Mouse (Mus musculus) spleen, adult 18-20 months (tissue): ENCODE data around the gene Upb1.
"Not testable (repeated sequence)": the region's sequence is repeated elsewhere in the genome, so short reads cannot be mapped to it uniquely, and the experiment has no call there.

Source experiments
- DNase-seq, 2 experiments: peaks; one replicate each; pipeline ENCODE4 v3.0.0; 2022; ENCODE audit warnings: mixed read lengths in 2 of 2

The Upb1 gene

DNA sequence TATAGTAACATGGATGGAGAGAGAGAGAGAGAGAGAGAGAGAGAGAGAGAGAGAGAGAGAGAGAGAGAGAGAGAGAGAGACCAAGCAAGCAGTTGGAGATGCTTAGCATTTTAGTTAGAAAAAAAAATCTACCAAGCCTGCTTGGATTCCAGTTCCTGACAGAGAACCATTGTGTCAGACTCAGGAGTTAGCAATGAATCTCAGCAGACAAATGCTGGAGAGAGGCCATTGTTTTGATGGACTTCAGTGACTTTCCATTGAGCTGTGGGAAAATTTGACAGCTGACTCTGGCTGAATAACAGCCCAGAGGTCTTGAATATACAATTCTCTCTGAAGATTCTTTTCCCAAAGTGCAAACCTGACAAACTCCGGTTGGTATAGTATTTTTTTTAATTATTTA lies 56.9 kb downstream of the Upb1 start:
- no peak for DNase-seq

DNA sequence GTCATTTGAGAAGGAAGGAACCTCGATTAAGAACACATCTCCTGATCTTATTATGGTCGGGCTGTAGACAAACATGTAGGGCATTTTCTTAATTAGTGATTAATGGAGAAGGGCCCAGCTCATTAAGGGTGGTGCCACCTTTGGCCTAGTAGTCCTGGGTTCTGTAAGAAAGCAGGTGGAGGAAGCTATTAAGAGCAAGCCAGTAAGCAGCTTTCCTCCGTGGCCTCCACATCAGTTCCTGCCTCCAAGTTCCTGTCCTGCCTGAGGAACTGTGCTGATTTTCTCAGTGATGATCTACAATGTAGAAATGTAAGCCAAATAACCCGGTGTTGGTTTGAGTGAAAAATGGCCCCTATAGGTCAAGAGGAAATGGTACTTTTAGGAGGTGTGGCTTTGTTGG lies 57.4 kb downstream of the Upb1 start:
- no peak for DNase-seq

DNA sequence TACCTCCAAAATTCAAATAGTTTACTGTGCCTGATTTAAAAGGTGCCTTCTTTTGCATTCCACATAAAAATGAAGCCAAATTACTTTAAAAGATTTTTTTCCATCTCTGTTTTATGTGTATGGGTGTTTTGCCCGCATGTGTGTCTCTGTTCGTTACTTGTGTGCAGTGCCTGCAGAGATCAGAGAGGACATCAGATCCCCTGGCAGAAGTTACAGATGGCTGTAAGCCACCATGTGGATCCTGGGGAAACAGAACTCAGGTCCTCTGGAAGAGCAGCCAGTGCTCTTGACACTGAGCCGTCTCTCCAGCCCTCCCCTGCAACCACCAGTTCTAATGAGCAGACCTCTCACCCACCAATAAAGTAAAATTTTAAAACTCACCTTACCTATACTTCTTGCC lies 61.8 kb downstream of the Upb1 start:
- no peak for DNase-seq

DNA sequence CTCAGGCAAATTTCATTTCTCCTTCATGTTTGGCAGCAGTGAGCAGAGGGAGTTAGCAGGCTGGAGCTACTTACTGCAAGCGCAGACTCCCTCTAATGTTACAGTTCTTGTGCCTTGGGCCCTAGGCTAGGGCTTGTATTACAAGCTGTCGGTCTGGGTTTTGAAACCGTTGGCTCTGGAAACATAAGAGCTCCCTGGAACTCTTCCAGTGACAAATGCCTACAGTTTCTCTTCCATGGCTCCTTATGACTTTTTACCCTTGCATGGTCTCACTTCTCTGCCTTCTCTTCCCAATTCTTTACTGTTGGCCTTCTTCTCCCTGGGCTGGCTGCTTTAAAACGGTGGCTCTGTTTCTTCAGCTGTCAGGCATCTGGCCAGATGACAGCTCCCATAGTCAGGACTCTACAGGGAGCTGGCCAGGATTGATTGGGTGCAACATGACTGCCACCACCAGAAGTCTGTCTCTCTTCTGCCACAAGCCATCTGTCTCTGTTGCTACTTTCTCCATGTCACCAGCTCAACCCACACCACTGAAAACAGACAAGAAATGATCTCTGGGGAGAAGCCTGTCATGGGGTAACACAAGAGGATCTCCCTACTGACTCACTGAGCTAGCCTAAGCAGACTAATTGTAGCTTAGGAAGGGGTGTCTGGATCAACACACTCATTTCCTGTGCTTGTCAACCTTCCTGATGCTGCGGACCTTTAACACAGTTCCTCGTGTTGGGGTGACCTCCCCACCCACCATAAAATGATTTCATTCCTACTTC lies 65.1 kb downstream of the Upb1 start:
- DNase-seq = no peak

DNA sequence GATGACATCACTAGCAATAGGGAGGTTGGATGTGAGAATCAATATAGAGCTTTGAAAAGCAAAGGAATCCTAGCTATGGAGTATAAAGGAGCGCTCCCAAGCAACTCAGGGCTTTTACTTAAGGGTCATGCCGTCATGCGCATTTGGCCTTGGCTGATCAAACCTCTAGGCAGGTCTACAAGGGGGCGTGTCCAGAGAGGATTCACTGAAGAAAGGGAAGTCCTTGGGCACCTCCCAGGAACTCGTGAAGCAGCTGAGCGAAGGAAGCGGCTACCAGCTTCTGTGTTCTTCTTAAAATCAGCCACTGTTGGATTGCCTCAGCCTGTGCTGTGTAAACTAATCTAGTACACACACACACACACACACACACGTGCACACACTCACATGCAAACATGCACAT lies 72.5 kb downstream of the Upb1 start:
- DNase-seq = peak in 1 of 2 experiments; percentile 19

DNA sequence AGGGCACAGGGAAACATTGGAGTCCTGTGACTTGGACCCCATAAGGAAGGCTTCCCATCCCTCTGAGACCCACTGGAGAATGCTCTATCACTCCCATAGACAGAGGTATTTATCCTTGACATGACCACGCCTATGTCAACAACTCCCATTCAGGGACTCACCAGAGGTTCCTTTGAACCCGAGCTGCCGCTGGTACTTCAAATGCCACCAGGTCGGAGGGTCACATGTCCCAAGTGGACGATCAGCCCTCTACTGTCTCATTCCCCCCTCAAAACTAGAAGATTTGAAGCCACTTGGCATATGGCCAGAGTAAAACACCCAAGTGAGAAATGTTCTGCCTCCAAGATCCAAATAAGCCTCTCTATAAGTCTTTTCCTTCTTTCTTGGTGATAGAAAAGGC lies 73.7 kb downstream of the Upb1 start:
- no peak for DNase-seq

DNA sequence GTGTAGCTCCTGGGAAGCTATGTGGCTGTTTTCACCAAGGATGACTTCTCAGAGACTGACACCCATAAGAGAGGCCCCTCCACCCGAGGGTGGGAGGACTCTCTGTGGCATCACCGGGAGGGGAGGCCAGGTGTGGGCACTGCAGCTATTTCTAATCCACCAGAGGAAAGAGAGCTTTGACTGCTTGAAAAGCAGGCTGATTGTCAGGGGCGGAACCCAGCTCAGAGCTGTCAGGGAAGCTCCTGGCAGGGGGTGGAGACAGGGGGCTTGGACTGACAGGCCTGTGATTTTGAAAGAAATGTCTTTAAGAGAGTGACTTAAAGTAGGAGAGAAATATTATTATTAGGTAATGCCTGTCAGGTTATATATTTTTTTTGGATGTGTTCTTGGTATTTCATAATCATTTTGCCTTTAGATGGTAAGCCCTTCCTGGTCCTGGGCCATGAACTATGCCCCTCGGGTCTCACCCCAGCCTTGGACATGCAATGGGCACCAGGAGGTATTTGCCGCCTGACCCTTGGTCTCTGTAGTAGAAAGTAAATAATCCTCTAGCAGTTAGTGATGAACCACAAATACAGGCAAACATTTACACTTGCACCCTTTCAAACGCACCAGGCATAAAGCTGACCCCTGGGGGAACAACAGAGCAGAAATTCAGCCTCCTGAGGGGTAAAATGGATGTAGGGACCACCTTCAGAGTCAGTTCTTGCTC lies 74.4 kb downstream of the Upb1 start:
- DNase-seq = not testable (repeated sequence)

DNA sequence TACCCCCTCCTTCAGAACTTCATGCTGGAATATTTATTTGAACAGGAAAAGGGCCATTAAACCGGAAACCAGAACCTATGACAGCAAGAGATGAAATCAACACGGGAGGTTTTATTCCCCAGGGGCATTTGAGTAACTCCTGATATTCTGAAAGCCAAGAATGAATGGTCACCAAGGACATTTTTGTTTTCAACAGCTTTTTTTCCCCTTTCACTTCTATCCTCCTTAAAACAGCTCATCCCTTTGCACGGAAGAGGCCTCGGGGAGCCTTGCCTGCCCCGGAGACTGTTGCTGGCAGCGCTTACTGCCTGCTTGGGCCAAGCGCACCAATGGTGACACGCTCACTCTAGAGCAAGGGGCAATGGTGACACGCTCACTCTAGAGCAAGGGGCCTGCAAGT lies 76.1 kb downstream of the Upb1 start:
- DNase-seq = no peak

DNA sequence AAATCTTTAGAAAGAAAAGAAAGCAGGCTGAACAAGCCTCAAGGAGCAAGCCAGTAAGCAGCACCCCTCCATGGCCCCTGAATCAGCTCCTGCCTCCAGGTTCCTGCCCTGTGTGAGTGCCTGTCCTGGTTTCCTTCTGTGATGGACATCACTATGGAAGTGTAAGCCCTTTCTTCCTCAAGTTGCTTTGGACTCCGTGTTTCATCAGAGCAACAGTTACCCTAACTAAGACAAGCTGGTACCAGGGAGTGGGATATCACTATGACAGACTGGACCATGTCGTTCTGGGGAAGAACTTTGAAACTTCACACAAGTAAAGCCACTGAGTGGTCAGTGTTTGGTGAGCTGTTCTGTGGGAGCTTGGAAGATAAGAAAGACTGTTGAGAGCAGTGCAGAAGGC lies 79.0 kb downstream of the Upb1 start:
- DNase-seq = no peak

DNA sequence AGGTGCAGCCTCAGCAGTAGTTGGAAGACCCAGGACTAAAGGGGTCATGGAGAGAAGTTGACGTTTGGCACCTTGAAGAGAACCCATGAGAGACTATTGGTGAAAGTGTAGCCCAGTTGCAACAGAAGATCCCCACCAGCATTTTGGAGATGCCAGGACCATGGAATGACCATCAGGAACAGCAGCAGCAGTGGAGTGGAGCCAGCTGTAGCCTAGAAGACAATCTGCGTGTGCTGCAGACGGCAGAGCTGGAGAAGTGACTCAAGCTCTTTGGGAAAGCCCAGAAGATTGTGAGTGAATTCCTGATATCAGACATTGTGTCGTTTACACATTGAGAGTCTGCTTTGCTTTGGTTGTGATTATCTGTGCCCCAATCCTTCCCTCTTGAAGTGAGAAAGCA lies 80.8 kb downstream of the Upb1 start:
- DNase-seq = no peak

DNA sequence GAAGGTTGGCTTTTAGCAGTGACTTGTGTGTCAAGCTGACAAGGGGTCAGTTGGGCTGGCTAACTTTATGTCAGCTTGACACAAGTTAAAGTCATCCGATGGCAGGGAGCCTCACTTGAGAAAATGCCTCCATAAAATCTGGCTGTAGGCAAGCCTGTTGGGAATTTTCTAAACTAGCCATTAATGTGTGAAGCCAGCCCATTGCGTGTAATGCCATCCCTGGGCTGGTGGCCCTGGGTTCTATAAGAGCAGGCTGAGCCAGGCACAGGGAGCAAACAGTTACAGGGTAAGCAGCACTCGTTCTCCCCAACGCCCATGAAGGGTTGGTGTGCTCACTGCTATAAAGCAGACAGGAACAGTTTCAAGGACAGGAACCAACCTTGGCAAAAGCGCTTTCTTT lies 81.4 kb downstream of the Upb1 start:
- DNase-seq = no peak

DNA sequence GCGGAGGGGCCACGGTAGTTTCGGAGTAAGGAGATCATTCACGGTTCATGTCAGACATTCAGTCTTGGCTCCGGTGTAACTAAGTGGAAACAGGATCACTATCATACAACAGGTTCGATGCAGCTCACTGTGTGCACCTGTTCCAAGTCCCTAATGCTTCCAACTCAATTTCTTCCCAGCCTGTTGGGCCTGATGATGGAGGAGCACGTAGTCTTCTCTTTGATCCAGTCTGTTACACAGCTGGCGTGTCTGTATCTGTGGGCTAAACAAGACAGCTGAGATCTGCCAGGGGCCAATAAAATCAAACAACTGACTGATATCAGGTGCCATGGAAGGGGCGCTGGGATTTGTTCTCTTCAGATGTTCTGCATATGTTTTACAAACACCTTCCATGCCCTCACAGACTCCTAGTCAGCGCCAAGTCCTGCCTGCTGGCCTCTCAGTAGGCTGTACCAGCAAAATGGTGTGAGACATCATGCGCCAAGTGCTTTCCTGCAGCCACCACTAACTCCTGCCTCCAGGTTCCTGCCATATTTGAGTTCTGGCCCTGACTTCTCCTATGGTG lies 82.1 kb downstream of the Upb1 start:
- no peak for DNase-seq

DNA sequence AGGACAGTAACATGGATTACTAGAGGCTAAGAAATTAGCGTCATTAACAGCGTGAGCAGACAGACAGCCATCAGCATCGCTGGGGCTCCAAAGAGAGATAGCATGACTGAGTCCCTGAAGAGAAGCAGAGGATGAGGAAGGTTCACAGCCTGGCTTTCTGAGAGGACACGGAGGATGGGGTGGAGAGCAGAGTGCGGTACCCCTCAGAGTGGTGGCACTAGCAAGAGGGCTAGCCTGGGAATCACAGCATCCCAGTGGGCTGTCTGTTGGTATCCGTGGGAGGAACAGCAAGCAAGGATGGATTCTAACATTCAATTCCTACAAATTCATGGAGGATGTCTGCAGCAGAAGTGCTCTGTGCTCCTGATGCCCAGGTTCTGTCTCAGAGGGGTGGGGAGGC lies 83.2 kb downstream of the Upb1 start:
- no peak for DNase-seq

DNA sequence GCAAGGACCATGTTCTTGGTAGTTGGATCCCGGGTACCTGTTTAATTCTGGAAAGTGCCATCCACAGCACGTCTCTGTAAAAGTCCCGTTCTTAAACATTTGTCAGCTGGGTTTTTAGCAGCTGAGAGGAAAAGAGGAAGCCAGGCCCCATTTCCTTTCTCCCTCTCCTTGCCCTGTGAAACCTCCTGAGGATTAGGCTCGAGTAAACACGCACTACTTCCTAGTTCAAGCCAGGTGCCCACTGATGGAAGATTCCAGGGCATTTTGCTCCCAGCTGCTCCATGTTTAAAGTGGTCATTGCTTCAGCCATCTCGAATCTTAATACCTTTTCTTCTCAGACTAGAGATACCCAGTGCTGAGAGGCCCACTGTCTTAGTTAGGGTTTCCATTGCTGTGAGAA lies 83.9 kb downstream of the Upb1 start:
- DNase-seq = no peak

DNA sequence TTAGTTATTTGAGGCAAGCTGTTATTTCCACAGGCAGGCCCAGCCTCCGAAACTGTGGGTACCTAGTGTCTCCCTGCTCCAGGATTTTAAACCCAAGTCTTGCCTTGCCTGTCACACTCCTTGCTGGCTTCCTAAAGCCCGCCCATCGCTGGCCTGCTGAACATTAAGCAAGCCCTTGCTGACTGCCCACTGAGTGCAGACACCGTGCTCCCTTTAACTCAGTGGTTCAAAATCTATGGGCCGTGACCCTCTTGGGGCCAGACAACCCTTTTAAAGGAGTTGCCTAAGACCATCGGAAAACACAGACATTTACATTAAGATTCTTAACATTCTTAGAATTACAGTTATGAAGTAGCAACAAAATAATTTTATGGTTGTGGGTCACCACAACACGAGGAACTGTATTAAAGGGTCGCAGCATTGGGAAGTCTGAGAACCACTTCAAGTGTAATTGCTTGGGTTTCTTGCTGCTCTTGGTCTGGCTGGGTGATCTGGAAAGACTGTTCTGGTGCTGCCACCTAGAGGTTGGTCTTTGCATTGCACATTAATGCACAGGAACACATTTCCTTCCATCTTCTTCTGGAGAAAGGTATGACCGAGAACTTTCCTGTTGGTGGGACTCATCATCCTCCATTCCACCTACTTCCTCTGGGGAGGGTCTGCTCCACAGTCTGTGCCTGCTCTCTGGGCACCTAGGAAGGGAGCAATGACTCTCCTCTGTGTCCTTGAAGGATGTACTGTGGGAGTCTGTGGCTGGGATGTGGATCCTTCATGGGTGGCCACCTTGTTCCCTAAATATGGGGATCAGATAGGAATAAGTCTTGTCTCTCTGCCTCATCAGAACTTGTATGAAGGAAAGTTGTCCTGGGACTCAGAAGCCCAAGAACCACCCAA lies 85.4 kb downstream of the Upb1 start:
- DNase-seq = peak; percentile 49 to 81

DNA sequence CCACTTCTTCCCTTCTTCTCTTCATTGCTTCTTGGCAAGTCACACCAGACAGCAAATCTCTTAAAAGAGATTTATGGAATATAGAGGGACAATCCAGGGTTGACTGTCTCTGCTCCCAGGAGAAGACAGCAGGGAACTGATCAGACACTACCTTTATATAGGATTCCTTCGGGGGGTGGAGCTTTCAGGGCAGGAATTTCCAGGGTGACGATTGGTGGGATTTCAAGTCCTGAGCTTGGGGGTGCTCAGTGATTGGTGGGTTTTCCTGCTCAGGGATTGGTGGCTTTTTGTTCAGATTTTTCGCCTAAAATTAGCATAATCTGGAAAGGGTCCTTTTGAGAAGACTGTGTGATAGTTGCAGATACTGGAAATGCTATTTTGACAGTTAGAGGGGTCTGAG lies 86.2 kb downstream of the Upb1 start:
- DNase-seq = no peak

DNA sequence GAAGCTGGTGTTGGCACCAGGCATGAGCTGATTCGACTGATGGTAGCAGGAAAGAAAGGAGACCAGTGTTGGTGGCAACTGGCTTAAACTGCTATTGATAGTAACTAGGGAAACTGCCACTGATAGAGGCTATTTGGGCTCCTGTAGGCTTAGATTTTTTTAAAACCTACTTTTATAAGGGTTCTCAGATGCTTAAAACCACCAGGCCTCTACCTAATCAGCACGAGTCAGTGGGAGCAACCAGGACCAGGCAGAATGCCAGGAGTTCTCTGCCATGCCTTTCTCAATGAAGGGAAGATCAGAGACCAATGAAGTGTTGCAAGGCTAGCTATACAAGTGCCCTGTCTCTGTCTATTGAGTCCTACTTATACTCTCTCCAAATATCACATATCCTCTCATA lies 88.6 kb downstream of the Upb1 start:
- DNase-seq = no peak

DNA sequence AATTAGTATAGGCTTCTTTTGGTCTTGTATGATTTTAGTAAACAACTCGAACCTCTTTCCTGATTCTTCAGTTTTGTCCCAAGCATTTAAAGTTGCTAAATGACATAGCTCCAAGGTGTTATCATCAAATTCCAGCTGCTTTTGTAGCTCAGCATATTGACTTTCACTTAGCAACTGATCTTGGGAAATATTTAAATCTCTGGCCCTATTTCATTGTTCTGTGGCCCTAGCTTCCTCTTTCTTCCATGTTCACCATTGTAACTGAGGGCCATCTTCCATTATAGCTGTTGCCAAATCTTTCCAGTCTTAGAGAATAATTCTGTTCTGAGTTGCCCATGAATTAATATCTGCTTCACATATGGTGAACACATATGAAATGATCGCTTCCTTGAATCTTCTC lies 89.8 kb downstream of the Upb1 start:
- DNase-seq = no peak
